In genomic region chr10:57121514-57121913, GRCm38 (mm10) we compare ENCODE assay signal across 27 mouse cellular contexts.
"Had no signal": no experiment of that assay in that cellular context is flagged by ENCODE, and none has a peak within 500 bp of the region (broad histone marks: within the 10 kb centered on the region; RNA-seq: fewer than 3 reads in every experiment).

No protein-coding gene starts in this region.

- H3K4me2 ChIP-seq: heart, embryonic 11.5 days; heart, embryonic 13.5 days; heart, embryonic 15.5 days; hindbrain, embryonic 13.5 days; hindbrain, embryonic 15.5 days; kidney, embryonic 15.5 days; limb, embryonic 13.5 days; limb, embryonic 15.5 days; liver, embryonic 12.5 days had no signal

- H3K36me3 ChIP-seq: heart, embryonic 13.5 days; heart, embryonic 15.5 days; hindbrain, embryonic 13.5 days; hindbrain, embryonic 15.5 days; kidney, embryonic 15.5 days; limb, embryonic 13.5 days; limb, embryonic 15.5 days; liver, embryonic 12.5 days had no signal

- H3K27me3 ChIP-seq: heart, embryonic 13.5 days; heart, embryonic 15.5 days; hindbrain, embryonic 13.5 days; hindbrain, embryonic 15.5 days; kidney, embryonic 15.5 days; limb, embryonic 13.5 days; limb, embryonic 15.5 days; liver, embryonic 12.5 days had no signal

- H3K4me3 ChIP-seq: heart, adult 2 months; heart, embryonic 13.5 days; heart, embryonic 15.5 days; hindbrain, embryonic 13.5 days; hindbrain, embryonic 15.5 days; kidney, embryonic 15.5 days; limb, embryonic 13.5 days; limb, embryonic 15.5 days; liver, embryonic 12.5 days had no signal

- H3K4me1 ChIP-seq: heart, embryonic 13.5 days; heart, embryonic 15.5 days; hindbrain, embryonic 13.5 days; hindbrain, embryonic 15.5 days; kidney, embryonic 15.5 days; limb, embryonic 13.5 days; limb, embryonic 15.5 days; liver, embryonic 12.5 days had no signal

- H3K9ac ChIP-seq: heart, embryonic 13.5 days; heart, embryonic 15.5 days; hindbrain, embryonic 13.5 days; hindbrain, embryonic 15.5 days; kidney, embryonic 15.5 days; limb, embryonic 13.5 days; limb, embryonic 15.5 days; liver, embryonic 12.5 days; liver, embryonic 14.5 days had no signal

- ATAC-seq: hindbrain, postnatal 0 days; intestine, embryonic 16.5 days; liver, embryonic 12.5 days had no signal

- H3K27ac ChIP-seq: heart, adult 2 months; heart, embryonic 13.5 days; heart, embryonic 15.5 days; hindbrain, embryonic 13.5 days; hindbrain, embryonic 15.5 days; hindbrain, postnatal 0 days; kidney, embryonic 15.5 days; kidney, postnatal 0 days; limb, embryonic 13.5 days; limb, embryonic 15.5 days; liver, embryonic 12.5 days; liver, embryonic 14.5 days had no signal

- H3K9me3 ChIP-seq: heart, embryonic 13.5 days; heart, embryonic 15.5 days; hindbrain, embryonic 13.5 days; hindbrain, embryonic 15.5 days; kidney, embryonic 15.5 days; limb, embryonic 13.5 days; limb, embryonic 15.5 days; liver, embryonic 12.5 days had no signal

- DNase-seq: gastrocnemius, postnatal 14 days; gastrocnemius, postnatal 36 days; heart, adult 11 months; heart, adult 2 months; heart, postnatal 14 days; heart, postnatal 36 days; kidney, adult 11 months; kidney, adult 2 months; kidney, adult 9 months; kidney, postnatal 14 days; kidney, postnatal 36 days; layer of hippocampus, adult 9-11 months; layer of hippocampus, postnatal 36 days; left cerebral cortex, postnatal 4 days had no signal
